Mouse (Mus musculus) embryo, embryonic 10.5 days (tissue): ENCODE measurements around the gene Thbs4.
A peak's percentile ranks its signal among the peaks of the same experiment; 100 is the strongest.

ENCODE experiments used
- DNase-seq: peaks from one replicate; pipeline ENCODE4 v3.0.0-alpha.2; 2015; ENCODE audit warnings: low spot score

Gene Thbs4

GRCm38 (mm10) chr13:92717851-92718665 lies 76.6 kb downstream of the Thbs4 start:
- no peak for DNase-seq

GRCm38 (mm10) chr13:92712619-92713018 lies 82.0 kb downstream of the Thbs4 start:
- DNase-seq: no peak

- DNase-seq: no peak
Measured at GRCm38 (mm10) chr13:92711821-92712220, 82.8 kb downstream of the Thbs4 start.

- DNase-seq: no peak
Measured at GRCm38 (mm10) chr13:92710361-92710760, 84.3 kb downstream of the Thbs4 start.

GRCm38 (mm10) chr13:92709535-92709934 lies 85.1 kb downstream of the Thbs4 start:
- DNase-seq: no peak

- no peak for DNase-seq
Measured at GRCm38 (mm10) chr13:92708466-92708865, 86.2 kb downstream of the Thbs4 start.

- DNase-seq: no peak
Measured at GRCm38 (mm10) chr13:92707941-92708340, 86.7 kb downstream of the Thbs4 start.

GRCm38 (mm10) chr13:92706342-92707061 lies 88.1 kb downstream of the Thbs4 start:
- DNase-seq: no peak

GRCm38 (mm10) chr13:92705016-92705535 lies 89.5 kb downstream of the Thbs4 start:
- DNase-seq: no peak

GRCm38 (mm10) chr13:92704189-92704588 lies 90.4 kb downstream of the Thbs4 start:
- no peak for DNase-seq

- peak; percentile 76 for DNase-seq
Measured at GRCm38 (mm10) chr13:92703241-92704027, 91.2 kb downstream of the Thbs4 start.

- no peak for DNase-seq
Measured at GRCm38 (mm10) chr13:92702035-92702434, 92.6 kb downstream of the Thbs4 start.
